Mouse (Mus musculus): ENCODE measurements around the gene Sema4a. TPM values are rescaled to one million over a fixed set of nuclear protein-coding genes. Genes with fewer than 3 reads are reported as not detected.

Sema4a gene
- total and polyA plus RNA-seq, 2 experiments from 2014 or later, result 0.93 to 2.1 TPM

- H3K27ac ChIP-seq (ENCODE audit: low read depth), result peak overlapping the region; percentile 95
- TF ChIP-seq CTCF (IDR thresholded peaks at IDR 0.05; ENCODE audit: low read depth), result no peak
- TF ChIP-seq EP300 (IDR thresholded peaks at IDR 0.05; ENCODE audit: low read depth), result no peak
- H3K9me3 ChIP-seq (replicated peaks; ENCODE audit: control insufficient read depth, low read length), result no peaks in the 10 kb centered on the region
- no peak overlapping the region for H3K9ac ChIP-seq (replicated peaks; ENCODE audit: low read depth, low read length)
- no peaks in the 10 kb centered on the region for H3K36me3 ChIP-seq (replicated peaks; ENCODE audit: control insufficient read depth, insufficient read depth, low read length)
- 55% methylated on average over 8 of the region's 8 CpGs for WGBS
- H3K27me3 ChIP-seq (ENCODE audit: control insufficient read depth, insufficient read depth, low read length), result no peaks in the 10 kb centered on the region
- H3K4me1 ChIP-seq (ENCODE audit: control insufficient read depth, insufficient read depth), result peaks cover 28% of the 10 kb centered on the region
- ATAC-seq (ENCODE audit: insufficient read depth, low read depth) (no peak), DNase-seq (ENCODE audit: low spot score) (no peak)
- no peak overlapping the region for H3K4me3 ChIP-seq (ENCODE audit: low read depth, low read length)
- 0 out of 2 replicates have a peak overlapping the region, but pooled peaks have one; percentile 97 for H3K4me2 ChIP-seq (ENCODE audit: low read depth, low read length)
These were observed 43.1 kb upstream of the Sema4a start for GRCm38 (mm10) chr3:88503881-88504746.

- 20% methylated on average over 4 of the region's 4 CpGs for WGBS
- Histone ChIP-seq H3K9ac (replicated peaks; ENCODE audit: low read depth, low read length) (no peak overlapping the region), H3K4me2 (ENCODE audit: low read depth, low read length) (peak overlapping the region; percentile 97), H3K27me3 (ENCODE audit: control insufficient read depth, insufficient read depth, low read length) (no peaks in the 10 kb centered on the region), H3K4me1 (ENCODE audit: control insufficient read depth, insufficient read depth) (peaks cover 28% of the 10 kb centered on the region), H3K27ac (ENCODE audit: low read depth) (peak overlapping the region; percentile 95), H3K4me3 (ENCODE audit: low read depth, low read length) (peak overlapping the region; percentile 91), H3K9me3 (replicated peaks; ENCODE audit: control insufficient read depth, low read length) (no peaks in the 10 kb centered on the region), H3K36me3 (replicated peaks; ENCODE audit: control insufficient read depth, insufficient read depth, low read length) (no peaks in the 10 kb centered on the region)
- no peak for DNase-seq (ENCODE audit: low spot score)
- peak; percentile 36 for ATAC-seq (ENCODE audit: insufficient read depth, low read depth)
- TF ChIP-seq EP300 (IDR thresholded peaks at IDR 0.05; ENCODE audit: low read depth) (no peak), CTCF (IDR thresholded peaks at IDR 0.05; ENCODE audit: low read depth) (no peak)
These were observed 42.5 kb upstream of the Sema4a start for GRCm38 (mm10) chr3:88503505-88503863.

GRCm38 (mm10) chr3:88502641-88503504 is 41.9 kb upstream of the Sema4a start:
- Histone ChIP-seq H3K36me3 (replicated peaks; ENCODE audit: control insufficient read depth, insufficient read depth, low read length) (peaks cover 6% of the 10 kb centered on the region; the same call in 1 of the 2 replicates), H3K9ac (replicated peaks; ENCODE audit: low read depth, low read length) (peak overlapping the region; percentile 93), H3K4me3 (ENCODE audit: low read depth, low read length) (peak overlapping the region; percentile 91), H3K27me3 (ENCODE audit: control insufficient read depth, insufficient read depth, low read length) (no peaks in the 10 kb centered on the region), H3K9me3 (replicated peaks; ENCODE audit: control insufficient read depth, low read length) (no peaks in the 10 kb centered on the region), H3K4me1 (ENCODE audit: control insufficient read depth, insufficient read depth) (peaks cover 28% of the 10 kb centered on the region), H3K4me2 (ENCODE audit: low read depth, low read length) (peak overlapping the region; percentile 97), H3K27ac (ENCODE audit: low read depth) (peak overlapping the region; percentile 95)
- no peak for TF ChIP-seq CTCF (IDR thresholded peaks at IDR 0.05; ENCODE audit: low read depth)
- TF ChIP-seq EP300 (IDR thresholded peaks at IDR 0.05; ENCODE audit: low read depth), result peak; percentile 50; the same call in 1 of the 2 replicates
- DNase-seq (ENCODE audit: low spot score) (peak; percentile 93), ATAC-seq (ENCODE audit: insufficient read depth, low read depth) (peak; percentile 92)
- under 1% methylated on average over 55 of the region's 55 CpGs for WGBS

GRCm38 (mm10) chr3:88502031-88502571 is 41.1 kb upstream of the Sema4a start:
- Histone ChIP-seq H3K4me1 (ENCODE audit: control insufficient read depth, insufficient read depth) (peaks cover 28% of the 10 kb centered on the region), H3K27ac (ENCODE audit: low read depth) (peak overlapping the region; percentile 95), H3K9ac (replicated peaks; ENCODE audit: low read depth, low read length) (peak overlapping the region; percentile 93), H3K36me3 (replicated peaks; ENCODE audit: control insufficient read depth, insufficient read depth, low read length) (peaks cover 7% of the 10 kb centered on the region), H3K9me3 (replicated peaks; ENCODE audit: control insufficient read depth, low read length) (no peaks in the 10 kb centered on the region), H3K27me3 (ENCODE audit: control insufficient read depth, insufficient read depth, low read length) (no peaks in the 10 kb centered on the region), H3K4me3 (ENCODE audit: low read depth, low read length) (peak overlapping the region; percentile 91), H3K4me2 (ENCODE audit: low read depth, low read length) (peak overlapping the region; percentile 97)
- WGBS, result 9% methylated on average over 11 of the region's 11 CpGs
- DNase-seq (ENCODE audit: low spot score), result peak; percentile 51
- ATAC-seq (ENCODE audit: insufficient read depth, low read depth), result peak; percentile 10; the same call in 1 of the 2 replicates
- TF ChIP-seq CTCF (IDR thresholded peaks at IDR 0.05; ENCODE audit: low read depth) (no peak), EP300 (IDR thresholded peaks at IDR 0.05; ENCODE audit: low read depth) (no peak)

- Histone ChIP-seq H3K4me1 (ENCODE audit: control insufficient read depth, insufficient read depth) (peaks cover 31% of the 10 kb centered on the region), H3K27me3 (ENCODE audit: control insufficient read depth, insufficient read depth, low read length) (no peaks in the 10 kb centered on the region), H3K9ac (replicated peaks; ENCODE audit: low read depth, low read length) (peak overlapping the region; percentile 93), H3K4me2 (ENCODE audit: low read depth, low read length) (peak overlapping the region; percentile 97), H3K4me3 (ENCODE audit: low read depth, low read length) (peak overlapping the region; percentile 91), H3K9me3 (replicated peaks; ENCODE audit: control insufficient read depth, low read length) (no peaks in the 10 kb centered on the region), H3K36me3 (replicated peaks; ENCODE audit: control insufficient read depth, insufficient read depth, low read length) (peaks cover 7% of the 10 kb centered on the region), H3K27ac (ENCODE audit: low read depth) (peak overlapping the region; percentile 95)
- DNase-seq (ENCODE audit: low spot score), result no peak
- ATAC-seq (ENCODE audit: insufficient read depth, low read depth), result no peak
- WGBS, result 47% methylated on average over 6 of the region's 6 CpGs
- TF ChIP-seq CTCF (IDR thresholded peaks at IDR 0.05; ENCODE audit: low read depth) (no peak), EP300 (IDR thresholded peaks at IDR 0.05; ENCODE audit: low read depth) (no peak)
These were observed 40.5 kb upstream of the Sema4a start for GRCm38 (mm10) chr3:88501366-88502030.

Data from heart, postnatal 0 days (tissue).